Mouse (Mus musculus) forebrain, postnatal 0 days (tissue): Measurements from ENCODE around the gene Babam1. TPM values are rescaled to one million over a fixed set of nuclear protein-coding genes. Genes with fewer than 3 reads are reported as not detected.
A peak's percentile ranks its signal among the peaks of the same experiment; 100 is the strongest.

ENCODE experiments used
- ATAC-seq: fragments of 200-750 bp; cut with Nextera tagmentation; 2 replicates; pipeline ENCODE4 v1.8.0; 2017; ENCODE audit warnings: mild to moderate bottlenecking, moderate library complexity
- DNase-seq: peaks from one replicate; pipeline ENCODE4 v3.0.0-alpha.2; 2015
- H3K27ac ChIP-seq: fragments of 300-500 bp; sonication (generic); 2 replicates; pipeline ENCODE4 v1.5.1; 2014; ENCODE audit warnings: low read depth, mild to moderate bottlenecking, antibody characterized with exemption, low read length, moderate library complexity, mixed read lengths
- H3K27me3 ChIP-seq: fragments of 300-500 bp; sonication (generic); 2 replicates; pipeline ENCODE4 v1.6.1; 2014; ENCODE audit warnings: mild to moderate bottlenecking, low read length, mixed read lengths; ENCODE audit not compliant: insufficient read depth
- H3K36me3 ChIP-seq: fragments of 300-500 bp; sonication (generic); 2 replicates; pipeline ENCODE4 v1.6.1; 2014; ENCODE audit warnings: mild to moderate bottlenecking, moderate library complexity; ENCODE audit not compliant: insufficient read depth
- H3K4me1 ChIP-seq: fragments of 300-500 bp; sonication (generic); 2 replicates; pipeline ENCODE4 v1.6.1; 2014; ENCODE audit warnings: antibody characterized with exemption; ENCODE audit not compliant: insufficient read depth
- H3K4me2 ChIP-seq: fragments of 300-500 bp; sonication (generic); 2 replicates; pipeline ENCODE4 v1.6.1; 2014; ENCODE audit warnings: low read depth, mild to moderate bottlenecking, moderate library complexity
- H3K4me3 ChIP-seq: fragments of 300-500 bp; sonication (generic); 2 replicates; pipeline ENCODE4 v1.5.1; 2014; ENCODE audit warnings: low read depth, low read length, mixed read lengths
- H3K9ac ChIP-seq: fragments of 300-500 bp; sonication (generic); 2 replicates; pipeline ENCODE4 v1.6.1; 2014; ENCODE audit warnings: mild to moderate bottlenecking
- H3K9me3 ChIP-seq: fragments of 300-500 bp; sonication (generic); 2 replicates; pipeline ENCODE4 v1.6.1; 2016; ENCODE audit warnings: low read length
- CTCF ChIP-seq: sonication (generic); IDR thresholded peaks from 2 replicates; pipeline ENCODE4 v1.5.1; 2016; ENCODE audit warnings: antibody characterized with exemption, control low read depth, low read depth
- WGBS: fragments of 180-500 bp; shearing (Covaris S2); extraction: QIAGEN DNeasy Blood & Tissue Kit; methylation state at CpG from one replicate; pipeline ENCODE4 v1.1.7; 2014; 5-methylcytosine and 5-hydroxymethylcytosine counted together
- polyA plus RNA-seq: library from polyadenylated mRNA; unstranded; fragments of >200 nt; fragmentation: Nextera tagmentation; extraction: Ambion mirVana; gene quantifications from 2 replicates; pipeline ENCODE4 v1.2.1, GENCODE M21; 2015
- total RNA-seq: library from RNA; depleted of rRNA; stranded (reverse); fragments of >200 nt; gene quantifications from 2 replicates; pipeline ENCODE4 v1.2.3, GENCODE M21; 2014

Gene Babam1
- total and polyA plus RNA-seq, 2 experiments from 2014 or later = 94.0 to 107 TPM

DNA sequence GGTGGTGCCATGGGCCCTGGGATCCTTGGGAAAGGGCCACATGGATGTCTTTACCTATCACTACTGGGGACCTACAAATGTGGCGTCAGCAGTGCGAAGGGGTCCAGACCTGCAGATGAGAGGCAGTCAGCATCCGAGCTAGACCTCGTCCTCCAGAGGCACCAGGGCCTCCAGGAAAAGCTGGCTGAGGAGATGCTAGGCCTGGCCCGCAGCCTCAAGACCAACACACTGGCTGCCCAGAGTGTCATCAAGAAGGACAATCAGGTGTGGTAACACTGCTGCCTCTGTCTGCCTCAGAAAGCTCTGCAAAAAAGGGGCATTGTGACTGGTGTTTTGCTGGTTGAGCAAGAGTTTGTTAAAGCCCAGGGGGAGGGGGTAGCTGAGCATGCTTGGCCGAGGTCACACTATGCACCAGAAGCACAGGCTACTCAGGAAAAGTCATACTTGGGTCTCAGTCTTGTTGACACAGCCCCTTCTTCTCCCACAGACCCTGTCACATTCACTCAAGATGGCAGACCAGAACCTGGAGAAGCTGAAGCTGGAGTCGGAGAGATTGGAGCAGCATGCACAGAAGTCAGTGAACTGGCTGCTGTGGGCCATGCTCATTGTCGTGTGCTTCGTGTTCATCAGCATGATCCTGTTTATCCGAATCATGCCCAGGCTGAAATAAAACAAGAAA is 27.5 kb upstream of the Babam1 start:
- peaks cover 6% of the 10 kb centered on the region; the same call in 1 of the 2 replicates for H3K4me1 ChIP-seq
- H3K36me3 ChIP-seq = peaks cover 17% of the 10 kb centered on the region
- no peak for ATAC-seq
- no peak for TF ChIP-seq CTCF
- no peak overlapping the region for H3K4me3 ChIP-seq
- DNase-seq = no peak
- no peak overlapping the region for H3K4me2 ChIP-seq
- H3K9me3 ChIP-seq = no peaks in the 10 kb centered on the region
- WGBS = 93% methylated on average over 10 of the region's 10 CpGs
- no peaks in the 10 kb centered on the region for H3K27me3 ChIP-seq
- H3K9ac ChIP-seq = no peak overlapping the region
- no peak overlapping the region for H3K27ac ChIP-seq

DNA sequence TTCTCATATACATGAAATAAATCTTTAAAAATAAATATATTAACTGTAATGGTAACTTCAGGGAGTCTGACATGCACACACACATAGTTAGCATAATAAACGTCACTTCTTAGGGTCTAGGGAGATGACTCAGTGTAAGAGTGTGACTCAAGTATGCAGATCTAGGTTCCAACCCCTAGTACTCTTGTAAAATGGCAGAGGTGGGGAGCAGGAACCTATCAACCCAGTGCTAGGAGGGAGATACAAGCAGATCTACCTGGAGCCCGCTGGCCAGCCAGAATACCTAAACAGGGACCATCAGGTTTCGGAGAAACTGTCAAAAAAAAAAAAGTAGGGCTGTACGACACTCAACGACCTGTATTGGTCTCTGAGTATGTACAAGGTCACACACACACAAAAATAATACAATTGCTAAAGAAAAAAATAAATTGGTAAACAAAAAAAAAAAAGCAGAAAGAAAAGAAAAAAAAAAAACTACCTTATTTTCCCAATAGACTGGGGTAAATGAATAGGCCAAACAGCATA is 25.9 kb upstream of the Babam1 start:
- peaks cover 17% of the 10 kb centered on the region for H3K36me3 ChIP-seq
- H3K27me3 ChIP-seq = no peaks in the 10 kb centered on the region
- H3K9me3 ChIP-seq = no peaks in the 10 kb centered on the region
- H3K4me3 ChIP-seq = peak overlapping the region; percentile 61
- H3K4me1 ChIP-seq = peaks cover 6% of the 10 kb centered on the region; the same call in 1 of the 2 replicates
- 24% methylated on average over 5 of the region's 5 CpGs for WGBS
- no peak for DNase-seq
- TF ChIP-seq CTCF = no peak
- H3K27ac ChIP-seq = peak overlapping the region; percentile 80
- ATAC-seq = no peak
- H3K4me2 ChIP-seq = peak overlapping the region; percentile 41
- peak overlapping the region; percentile 51 for H3K9ac ChIP-seq

DNA sequence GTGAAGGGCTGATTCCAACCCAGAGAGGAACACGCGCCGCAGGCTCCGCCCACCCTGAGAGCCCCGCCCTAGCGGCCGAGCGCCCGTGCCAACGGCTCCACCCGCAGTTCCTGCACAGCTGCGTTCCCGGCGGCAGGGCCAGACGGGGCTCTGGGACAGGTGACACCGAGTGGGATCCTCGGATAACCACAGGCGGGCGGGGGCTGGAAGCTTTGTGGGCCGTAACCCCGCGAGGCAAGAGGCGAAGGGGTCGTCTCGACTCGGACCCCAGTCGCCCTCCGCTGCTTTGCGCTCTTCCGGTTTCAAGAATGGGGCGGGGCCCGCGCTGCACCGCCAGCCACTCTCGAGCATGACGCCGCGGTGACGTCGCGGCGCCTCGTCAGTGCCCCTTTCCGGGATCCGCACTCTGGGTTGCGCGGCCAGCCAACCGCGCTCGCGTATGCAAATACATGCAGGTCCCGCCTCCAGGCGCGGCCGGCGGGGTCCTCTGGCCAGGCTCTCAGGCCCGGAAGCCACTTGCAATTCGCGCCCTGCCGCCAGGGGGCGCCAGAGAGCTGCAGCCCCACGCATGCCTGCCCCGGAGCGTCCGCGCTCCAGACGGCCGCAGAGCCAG is 25.3 kb upstream of the Babam1 start, which contains the start of gene Ocel1:
TSS of gene Ocel1 (plus strand) at position 63 of the 613 bp plus-strand sequence.
- TF ChIP-seq CTCF = peak; percentile 95
- Histone ChIP-seq H3K9ac (peak within 1 kb of the TSS; percentile 51), H3K27ac (peak within 1 kb of the TSS; percentile 80), H3K9me3 (no peaks in the 10 kb centered on the region), H3K4me2 (peak within 1 kb of the TSS; percentile 41), H3K4me1 (peaks cover 11% of the 10 kb centered on the region), H3K36me3 (peaks cover 17% of the 10 kb centered on the region), H3K27me3 (no peaks in the 10 kb centered on the region), H3K4me3 (peak within 1 kb of the TSS; percentile 61)
- DNase-seq (peak; percentile 98), ATAC-seq (peak; percentile 88)
- 2% methylated on average over 68 of the region's 68 CpGs for WGBS

DNA sequence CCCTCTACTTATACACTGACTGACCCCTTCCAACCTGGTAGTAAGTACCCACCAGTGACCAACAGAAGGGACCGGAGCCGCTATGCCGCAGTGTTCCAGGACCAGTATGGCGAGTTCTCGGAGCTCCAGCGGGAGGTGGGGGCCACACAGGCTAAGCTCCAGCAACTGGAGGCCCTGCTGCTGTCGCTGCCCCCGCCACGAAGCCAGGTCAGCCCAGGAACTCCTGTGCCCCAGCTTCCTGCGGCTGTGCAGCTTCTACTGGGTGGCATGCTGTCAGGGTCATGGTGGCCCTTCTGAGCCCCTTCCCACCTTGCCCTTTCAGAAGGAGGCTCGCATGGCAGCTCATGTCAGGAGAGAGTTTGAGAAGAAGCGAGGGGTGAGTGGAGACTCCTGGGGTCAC is 24.2 kb upstream of the Babam1 start:
- Histone ChIP-seq H3K9ac (no peak overlapping the region), H3K27ac (no peak overlapping the region), H3K4me2 (no peak overlapping the region), H3K4me1 (peaks cover 15% of the 10 kb centered on the region), H3K9me3 (no peaks in the 10 kb centered on the region), H3K27me3 (no peaks in the 10 kb centered on the region), H3K4me3 (no peak overlapping the region), H3K36me3 (peaks cover 17% of the 10 kb centered on the region)
- WGBS = 88% methylated on average over 12 of the region's 12 CpGs
- TF ChIP-seq CTCF = no peak
- DNase-seq = no peak
- no peak for ATAC-seq

DNA sequence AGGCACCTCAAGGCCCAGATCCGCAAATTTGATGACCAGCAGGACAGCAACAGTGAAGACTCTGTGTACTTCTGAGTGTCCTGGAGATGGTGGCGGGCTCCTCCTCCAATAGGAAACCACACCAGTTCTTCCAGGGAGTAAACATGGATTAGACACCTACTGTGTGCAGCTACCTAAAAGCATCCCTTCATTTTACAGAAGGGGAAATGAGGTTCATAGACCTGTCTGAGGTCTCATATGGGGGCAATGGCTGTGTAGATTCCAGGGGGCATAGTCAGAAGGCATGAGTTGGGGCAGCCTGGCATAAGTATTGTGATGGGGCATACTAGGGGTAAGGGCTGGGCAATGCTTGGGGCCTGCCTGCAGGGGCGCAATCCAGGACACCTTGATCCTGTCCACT is 23.7 kb upstream of the Babam1 start:
- Histone ChIP-seq H3K9me3 (no peaks in the 10 kb centered on the region), H3K4me3 (no peak overlapping the region), H3K27me3 (no peaks in the 10 kb centered on the region), H3K36me3 (peaks cover 17% of the 10 kb centered on the region), H3K4me2 (no peak overlapping the region), H3K9ac (no peak overlapping the region), H3K27ac (no peak overlapping the region), H3K4me1 (peaks cover 11% of the 10 kb centered on the region)
- ATAC-seq = no peak
- TF ChIP-seq CTCF = no peak
- DNase-seq = no peak
- 90% methylated on average over 3 of the region's 3 CpGs for WGBS

DNA sequence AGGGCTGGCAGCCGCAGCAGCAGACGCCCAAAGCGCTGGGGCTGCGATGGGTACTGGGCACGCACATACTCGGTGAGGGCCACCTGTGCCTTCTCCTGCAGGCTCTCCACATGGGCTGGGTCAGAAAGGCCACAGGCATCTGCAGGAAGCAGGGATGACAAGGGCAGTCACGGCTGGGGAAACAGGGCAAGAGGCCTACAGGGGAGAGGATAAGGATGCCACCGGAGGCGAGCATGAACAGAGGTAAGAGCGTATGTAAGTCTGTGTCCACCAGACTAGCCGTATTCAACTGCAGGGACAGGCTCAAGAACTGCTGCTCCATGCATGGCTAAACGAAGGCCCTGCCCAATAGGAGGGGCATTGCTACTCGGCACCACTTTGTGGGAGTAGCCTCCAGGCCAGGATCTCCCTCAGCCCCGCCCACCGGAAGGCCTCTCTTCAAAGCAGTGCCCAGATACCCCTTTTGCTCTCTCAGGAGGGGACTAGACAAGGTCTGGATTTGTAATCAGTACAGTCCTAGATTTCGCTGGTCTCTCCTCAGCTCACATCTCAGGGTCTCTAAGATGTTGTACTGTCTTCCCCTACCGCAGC is 21.9 kb upstream of the Babam1 start:
- 80% methylated on average over 17 of the region's 17 CpGs for WGBS
- H3K9me3 ChIP-seq = no peaks in the 10 kb centered on the region
- no peak for DNase-seq
- ATAC-seq = no peak
- H3K4me3 ChIP-seq = no peak overlapping the region
- no peak overlapping the region for H3K4me2 ChIP-seq
- H3K27me3 ChIP-seq = no peaks in the 10 kb centered on the region
- peaks cover 9% of the 10 kb centered on the region for H3K4me1 ChIP-seq
- no peak overlapping the region for H3K9ac ChIP-seq
- no peak for TF ChIP-seq CTCF
- H3K27ac ChIP-seq = no peak overlapping the region
- H3K36me3 ChIP-seq = peaks cover 7% of the 10 kb centered on the region
